Mouse (Mus musculus): ENCODE measurements around the gene B4galt2.

- no peak for TF ChIP-seq CTCF (IDR thresholded peaks at IDR 0.05; ENCODE audit: low read depth)
- TF ChIP-seq EP300 (IDR thresholded peaks at IDR 0.05; ENCODE audit: low read depth): no peak
These were observed 9.7 kb downstream of the B4galt2 start for GRCm38 (mm10) chr4:117873615-117874014.

All from heart, postnatal 0 days (tissue).